Mouse (Mus musculus): ENCODE results near the gene Entr1. TPM values are rescaled to one million over a fixed set of nuclear protein-coding genes. Genes with fewer than 3 reads are reported as not detected.

The Entr1 gene
- 27.0 TPM for polyA plus RNA-seq (2014; fragmentation: Illumina TruSeq; extraction: RNeasy Lipid Tissue Mini Kit (QIAGEN cat#74804); ENCODE audit: low replicate concordance)

GRCm38 (mm10) chr2:26389154-26389690 lies at the start of gene Entr1, which contains the start of gene Pmpca:
Gene Entr1 (minus strand): TSS chr2:26389316.
Gene Pmpca (plus strand): TSS chr2:26389339.

GRCm38 (mm10) chr2:26408515-26409356 lies 19.6 kb upstream of the Entr1 start, which contains the start of gene Inpp5e:
Gene Inpp5e (minus strand): TSS chr2:26409203.

GRCm38 (mm10) chr2:26380131-26380771 lies 8.9 kb downstream of the Entr1 start, which contains the start of gene Snapc4:
Gene Snapc4 (minus strand): TSS chr2:26380653.

GRCm38 (mm10) chr2:26360772-26361171 lies 28.3 kb downstream of the Entr1 start, which contains the start of gene Card9:
Gene Card9 (minus strand): TSS chr2:26360918.

GRCm38 (mm10) chr2:26351358-26352290 lies 37.5 kb downstream of the Entr1 start, which contains the start of gene Dnlz:
Gene Dnlz (minus strand): TSS chr2:26352110.

Other genes starting within 250 kb of the Entr1 start
- gene Lhx3, start 181.0 kb downstream of the Entr1 start, polyA plus RNA-seq (2014; fragmentation: Illumina TruSeq; extraction: RNeasy Lipid Tissue Mini Kit (QIAGEN cat#74804); ENCODE audit: low replicate concordance), result not detected
- gene Qsox2, start 151.8 kb downstream of the Entr1 start, polyA plus RNA-seq (2014; fragmentation: Illumina TruSeq; extraction: RNeasy Lipid Tissue Mini Kit (QIAGEN cat#74804); ENCODE audit: low replicate concordance), result 6.0 TPM
- 0.11 TPM for gene Ccdc187, start 94.8 kb downstream of the Entr1 start, polyA plus RNA-seq (2014; fragmentation: Illumina TruSeq; extraction: RNeasy Lipid Tissue Mini Kit (QIAGEN cat#74804); ENCODE audit: low replicate concordance)
- not detected for gene Gpsm1, start 73.8 kb downstream of the Entr1 start, polyA plus RNA-seq (2014; fragmentation: Illumina TruSeq; extraction: RNeasy Lipid Tissue Mini Kit (QIAGEN cat#74804); ENCODE audit: low replicate concordance)
- 0.67 TPM for gene Dnlz, start 37.2 kb downstream of the Entr1 start, polyA plus RNA-seq (2014; fragmentation: Illumina TruSeq; extraction: RNeasy Lipid Tissue Mini Kit (QIAGEN cat#74804); ENCODE audit: low replicate concordance)
- not detected for gene Card9, start 28.4 kb downstream of the Entr1 start, polyA plus RNA-seq (2014; fragmentation: Illumina TruSeq; extraction: RNeasy Lipid Tissue Mini Kit (QIAGEN cat#74804); ENCODE audit: low replicate concordance)
- gene Snapc4, start 8.7 kb downstream of the Entr1 start, polyA plus RNA-seq (2014; fragmentation: Illumina TruSeq; extraction: RNeasy Lipid Tissue Mini Kit (QIAGEN cat#74804); ENCODE audit: low replicate concordance), result 2.5 TPM
- gene Pmpca, start within 50 bp of the Entr1 start, polyA plus RNA-seq (2014; fragmentation: Illumina TruSeq; extraction: RNeasy Lipid Tissue Mini Kit (QIAGEN cat#74804); ENCODE audit: low replicate concordance), result 81.5 TPM
- gene Inpp5e, start 19.9 kb upstream of the Entr1 start, polyA plus RNA-seq (2014; fragmentation: Illumina TruSeq; extraction: RNeasy Lipid Tissue Mini Kit (QIAGEN cat#74804); ENCODE audit: low replicate concordance), result 4.4 TPM
- 58.1 TPM for gene Sec16a, start 55.9 kb upstream of the Entr1 start, polyA plus RNA-seq (2014; fragmentation: Illumina TruSeq; extraction: RNeasy Lipid Tissue Mini Kit (QIAGEN cat#74804); ENCODE audit: low replicate concordance)
- gene Notch1, start 127.3 kb upstream of the Entr1 start, polyA plus RNA-seq (2014; fragmentation: Illumina TruSeq; extraction: RNeasy Lipid Tissue Mini Kit (QIAGEN cat#74804); ENCODE audit: low replicate concordance), result 1.1 TPM
- gene Egfl7, start 190.7 kb upstream of the Entr1 start, polyA plus RNA-seq (2014; fragmentation: Illumina TruSeq; extraction: RNeasy Lipid Tissue Mini Kit (QIAGEN cat#74804); ENCODE audit: low replicate concordance), result 1.0 TPM
- gene Gm20532, start 197.3 kb upstream of the Entr1 start, polyA plus RNA-seq (2014; fragmentation: Illumina TruSeq; extraction: RNeasy Lipid Tissue Mini Kit (QIAGEN cat#74804); ENCODE audit: low replicate concordance), result not detected
- 3.9 TPM for gene Agpat2, start 215.1 kb upstream of the Entr1 start, polyA plus RNA-seq (2014; fragmentation: Illumina TruSeq; extraction: RNeasy Lipid Tissue Mini Kit (QIAGEN cat#74804); ENCODE audit: low replicate concordance)
- not detected for gene Fam69b, start 239.1 kb upstream of the Entr1 start, polyA plus RNA-seq (2014; fragmentation: Illumina TruSeq; extraction: RNeasy Lipid Tissue Mini Kit (QIAGEN cat#74804); ENCODE audit: low replicate concordance)